Mouse (Mus musculus) limb, embryonic 10.5 days (tissue): ENCODE results near the gene Pdss1. TPM values are rescaled to one million over a fixed set of nuclear protein-coding genes. Genes with fewer than 3 reads are reported as not detected.

Source experiments
- DNase-seq: peaks from one replicate; pipeline ENCODE4 v3.0.0-alpha.2; 2017; ENCODE audit warnings: low spot score
- H3K27ac ChIP-seq: fragments of 300-500 bp; sonication (generic); 2 replicates; pipeline ENCODE4 v1.5.1; 2016; ENCODE audit warnings: mild to moderate bottlenecking
- H3K27me3 ChIP-seq: fragments of 300-500 bp; sonication (generic); 2 replicates; pipeline ENCODE4 v1.6.1; 2016; ENCODE audit warnings: low read depth, mild to moderate bottlenecking; ENCODE audit not compliant: poor library complexity, severe bottlenecking
- H3K36me3 ChIP-seq: fragments of 300-500 bp; sonication (generic); 2 replicates; pipeline ENCODE4 v1.6.1; 2016; ENCODE audit warnings: mild to moderate bottlenecking, moderate library complexity
- H3K4me1 ChIP-seq: fragments of 300-500 bp; sonication (generic); 2 replicates; pipeline ENCODE4 v1.6.1; 2016
- H3K4me3 ChIP-seq: fragments of 300-500 bp; sonication (generic); 2 replicates; pipeline ENCODE4 v1.5.1; 2016; ENCODE audit warnings: mild to moderate bottlenecking, moderate library complexity
- H3K9me3 ChIP-seq: fragments of 300-500 bp; sonication (generic); replicated peaks from 2 replicates; pipeline ENCODE4 v1.6.1; 2016; ENCODE audit warnings: mild to moderate bottlenecking
- WGBS: fragments of 180-500 bp; shearing (Covaris S2); methylation state at CpG from one replicate; pipeline ENCODE4 v1.1.7; 2016; 5-methylcytosine and 5-hydroxymethylcytosine counted together
- polyA plus RNA-seq: library from polyadenylated mRNA; unstranded; fragments of >200 nt; fragmentation: Nextera tagmentation; extraction: Ambion mirVana; gene quantifications from 2 replicates; pipeline ENCODE4 v1.2.1, GENCODE M21; 2016

The Pdss1 gene
- polyA plus RNA-seq, 1 experiment from 2014 or later: 19.1 TPM

GRCm38 (mm10) chr2:22985973-22986657, 90.8 kb downstream of the Pdss1 start:
- Histone ChIP-seq H3K9me3 (no peaks in the 10 kb centered on the region), H3K4me3 (no peak overlapping the region), H3K27me3 (no peaks in the 10 kb centered on the region), H3K36me3 (peaks cover 3% of the 10 kb centered on the region; the same call in 1 of the 2 replicates), H3K27ac (no peak overlapping the region), H3K4me1 (no peaks in the 10 kb centered on the region)
- WGBS: 88% methylated on average over 2 of the region's 2 CpGs
- DNase-seq: no peak

Other genes with a start within 250 kb of the Pdss1 start
- 0.33 and 0.39 TPM in 2 replicates for gene Apbb1ip, start 121.4 kb upstream of the Pdss1 start, polyA plus RNA-seq
- 32.1 and 40.2 TPM in 2 replicates for gene Abi1, start 144.7 kb downstream of the Pdss1 start, polyA plus RNA-seq
- gene Acbd5, start 172.6 kb downstream of the Pdss1 start, polyA plus RNA-seq: 21.7 and 27.7 TPM in 2 replicates